Mouse (Mus musculus) cerebellum, adult 8-10 months (tissue): ENCODE measurements at regions not wholly inside any gene's neighbourhood (a gene's known extent, or its start where the extent isn't known, plus 50 kb on each side); places are given as distances from the start of the nearest gene placed in this dataset.

Experiments used
- DNase-seq: peaks from one replicate; pipeline ENCODE4 v3.0.0; 2022

GRCm38 (mm10) chr4:124317042-124317441 lies 293.6 kb downstream of the 3100002H09Rik start:
- DNase-seq, result no peak

GRCm38 (mm10) chr4:124311657-124312056 lies 298.9 kb downstream of the 3100002H09Rik start:
- DNase-seq, result no peak

- no peak for DNase-seq
Measured at GRCm38 (mm10) chr4:124310594-124310993, 300.0 kb downstream of the 3100002H09Rik start.

GRCm38 (mm10) chr4:124305871-124306555 lies 304.6 kb downstream of the 3100002H09Rik start:
- no peak for DNase-seq

- DNase-seq, result no peak
Measured at GRCm38 (mm10) chr4:124302950-124303349, 307.7 kb downstream of the 3100002H09Rik start.

- no peak for DNase-seq
Measured at GRCm38 (mm10) chr4:124298667-124299437, 311.8 kb downstream of the 3100002H09Rik start.

- no peak for DNase-seq
Measured at GRCm38 (mm10) chr4:124292254-124292653, 318.3 kb downstream of the 3100002H09Rik start.

GRCm38 (mm10) chr4:124291767-124292166 lies 318.8 kb downstream of the 3100002H09Rik start:
- no peak for DNase-seq

- DNase-seq, result no peak
Measured at GRCm38 (mm10) chr4:124287471-124287870, 323.1 kb downstream of the 3100002H09Rik start.

GRCm38 (mm10) chr4:124278681-124279080 lies 331.9 kb downstream of the 3100002H09Rik start:
- DNase-seq, result no peak

- DNase-seq, result no peak
Measured at GRCm38 (mm10) chr4:124277456-124278181, 333.0 kb downstream of the 3100002H09Rik start.

GRCm38 (mm10) chr4:124276741-124277455 lies 333.7 kb downstream of the 3100002H09Rik start:
- DNase-seq, result no peak

- no peak for DNase-seq
Measured at GRCm38 (mm10) chr4:124272002-124272401, 338.6 kb downstream of the 3100002H09Rik start.

GRCm38 (mm10) chr4:124268404-124268803 lies 342.2 kb downstream of the 3100002H09Rik start:
- DNase-seq, result no peak

GRCm38 (mm10) chr4:124266573-124266972 lies 344.0 kb downstream of the 3100002H09Rik start:
- DNase-seq, result no peak

- no peak for DNase-seq
Measured at GRCm38 (mm10) chr4:124265527-124265926, 345.1 kb downstream of the 3100002H09Rik start.

GRCm38 (mm10) chr4:124257006-124257405 lies 339.2 kb upstream of the 4930535I16Rik start:
- no peak for DNase-seq

- DNase-seq, result no peak
Measured at GRCm38 (mm10) chr4:124256515-124256914, 338.7 kb upstream of the 4930535I16Rik start.

GRCm38 (mm10) chr4:124255183-124255543 lies 337.3 kb upstream of the 4930535I16Rik start:
- no peak for DNase-seq

GRCm38 (mm10) chr4:124254446-124255182 lies 336.8 kb upstream of the 4930535I16Rik start:
- no peak for DNase-seq

- DNase-seq, result no peak
Measured at GRCm38 (mm10) chr4:124241600-124241999, 323.8 kb upstream of the 4930535I16Rik start.

GRCm38 (mm10) chr4:124236476-124236875 lies 318.7 kb upstream of the 4930535I16Rik start:
- no peak for DNase-seq
